Mouse (Mus musculus) central nervous system, embryonic 14 days (tissue): ENCODE data around the gene Elp5. TPM values are rescaled to one million over a fixed set of nuclear protein-coding genes. Genes with fewer than 3 reads are reported as not detected.

Source experiments
- polyA plus RNA-seq: library from polyadenylated mRNA; depleted of rRNA; stranded (reverse); fragments of >200 nt; gene quantifications from 2 replicates; pipeline ENCODE4 v1.2.3, GENCODE M21; 2012; rRNA removed

Elp5 gene
- 127 and 144 TPM in 2 replicates for polyA plus RNA-seq

GRCm38 (mm10) chr11:69982225-69982624 is at the start of gene Elp5:
Gene Elp5, minus strand, starts transcription at chr11:69982517.

GRCm38 (mm10) chr11:70016669-70017068 is 34.4 kb upstream of the Elp5 start, which contains the start of gene Dlg4:
Gene Dlg4, plus strand, starts transcription at chr11:70016942.

GRCm38 (mm10) chr11:70014880-70015558 is 32.7 kb upstream of the Elp5 start, which contains the start of gene Acadvl:
Gene Acadvl, minus strand, starts transcription at chr11:70015411.

GRCm38 (mm10) chr11:70000396-70000898 is 18.1 kb upstream of the Elp5 start, which contains the start of gene Dvl2:
Gene Dvl2, plus strand, starts transcription at chr11:70000595.

GRCm38 (mm10) chr11:69995391-69995960 is 13.2 kb upstream of the Elp5 start, which contains the start of gene Phf23:
Gene Phf23, plus strand, starts transcription at chr11:69995777.

GRCm38 (mm10) chr11:69990850-69991691 is 8.8 kb upstream of the Elp5 start, which contains the start of gene Gabarap:
Gene Gabarap, plus strand, starts transcription at chr11:69991143.

GRCm38 (mm10) chr11:69981141-69981762 is 1.1 kb downstream of the Elp5 start, which contains the start of gene Ctdnep1:
Gene Ctdnep1, plus strand, starts transcription at chr11:69981156.

GRCm38 (mm10) chr11:69964650-69965270 is 17.6 kb downstream of the Elp5 start, which contains the start of gene Cldn7:
Gene Cldn7, plus strand, starts transcription at chr11:69964779.

GRCm38 (mm10) chr11:69948066-69948762 is 34.1 kb downstream of the Elp5 start, which contains the start of gene Slc2a4:
Gene Slc2a4, minus strand, starts transcription at chr11:69948188.

GRCm38 (mm10) chr11:69935137-69935879 is 47.0 kb downstream of the Elp5 start, which contains the start of gene Ybx2:
Gene Ybx2, plus strand, starts transcription at chr11:69935796.

GRCm38 (mm10) chr11:69921114-69922011 is 61.0 kb downstream of the Elp5 start, which contains the start of gene Eif5a:
Gene Eif5a, minus strand, starts transcription at chr11:69921958.

Other genes starting within 250 kb of the Elp5 start
- gene Polr2a, start 223.9 kb downstream of the Elp5 start, polyA plus RNA-seq = 59.4 and 63.8 TPM in 2 replicates
- 0.84 and 1.1 TPM in 2 replicates for gene Slc35g3, start 220.5 kb downstream of the Elp5 start, polyA plus RNA-seq
- gene Zbtb4, start 216.6 kb downstream of the Elp5 start, polyA plus RNA-seq = 9.7 and 10.8 TPM in 2 replicates
- 2.9 and 12.3 TPM in 2 replicates for gene Chrnb1, start 186.6 kb downstream of the Elp5 start, polyA plus RNA-seq
- gene Fgf11, start 180.7 kb downstream of the Elp5 start, polyA plus RNA-seq = 20.0 and 20.9 TPM in 2 replicates
- 0.17 and 0.46 TPM in 2 replicates for gene Tmem102, start 176.9 kb downstream of the Elp5 start, polyA plus RNA-seq
- gene Gm39566, start 167.2 kb downstream of the Elp5 start, polyA plus RNA-seq = not detected in 2 replicates
- gene Spem2, start 164.1 kb downstream of the Elp5 start, polyA plus RNA-seq = not detected in 2 replicates
- gene Spem1, start 160.3 kb downstream of the Elp5 start, polyA plus RNA-seq = 1.5 and 2.1 TPM in 2 replicates
- gene Nlgn2, start 144.7 kb downstream of the Elp5 start, polyA plus RNA-seq = 125 and 136 TPM in 2 replicates
- 203 and 228 TPM in 2 replicates for gene Tmem256, start 144.0 kb downstream of the Elp5 start, polyA plus RNA-seq
- gene Plscr3, start 136.1 kb downstream of the Elp5 start, polyA plus RNA-seq = 98.8 and 111 TPM in 2 replicates
- 0.05 and 0.81 TPM in 2 replicates for gene Tnk1, start 123.8 kb downstream of the Elp5 start, polyA plus RNA-seq
- not detected in 2 replicates for gene Tmem95, start 104.5 kb downstream of the Elp5 start, polyA plus RNA-seq
- 1.7 and 2.3 TPM in 2 replicates for gene Kctd11, start 101.1 kb downstream of the Elp5 start, polyA plus RNA-seq
- 0.90 and 1.4 TPM in 2 replicates for gene Acap1, start 87.0 kb downstream of the Elp5 start, polyA plus RNA-seq
- gene 2810408A11Rik, start 81.5 kb downstream of the Elp5 start, polyA plus RNA-seq = 11.9 and 13.9 TPM in 2 replicates
- 113 and 134 TPM in 2 replicates for gene Neurl4, start 81.4 kb downstream of the Elp5 start, polyA plus RNA-seq
- 100 and 101 TPM in 2 replicates for gene Gps2, start 68.6 kb downstream of the Elp5 start, polyA plus RNA-seq
- 830 and 831 TPM in 2 replicates for gene Eif5a, start 60.6 kb downstream of the Elp5 start, polyA plus RNA-seq
- 43.9 and 49.9 TPM in 2 replicates for gene Ybx2, start 46.7 kb downstream of the Elp5 start, polyA plus RNA-seq
- gene Slc2a4, start 34.3 kb downstream of the Elp5 start, polyA plus RNA-seq = 9.7 and 10.0 TPM in 2 replicates
- gene Cldn7, start 17.7 kb downstream of the Elp5 start, polyA plus RNA-seq = 0.27 and 3.1 TPM in 2 replicates
- gene Ctdnep1, start 1.4 kb downstream of the Elp5 start, polyA plus RNA-seq = 101 and 111 TPM in 2 replicates
- 521 and 610 TPM in 2 replicates for gene Gabarap, start 8.6 kb upstream of the Elp5 start, polyA plus RNA-seq
- gene Phf23, start 13.3 kb upstream of the Elp5 start, polyA plus RNA-seq = 60.2 and 65.1 TPM in 2 replicates
- gene Dvl2, start 18.1 kb upstream of the Elp5 start, polyA plus RNA-seq = 42.8 and 47.8 TPM in 2 replicates
- 45.6 and 50.3 TPM in 2 replicates for gene Acadvl, start 32.9 kb upstream of the Elp5 start, polyA plus RNA-seq
- 202 and 211 TPM in 2 replicates for gene Dlg4, start 34.4 kb upstream of the Elp5 start, polyA plus RNA-seq
- 2.0 and 2.2 TPM in 2 replicates for gene Asgr1, start 71.6 kb upstream of the Elp5 start, polyA plus RNA-seq
- 0.05 TPM in 1 of 2 replicates, not detected in the other for gene Asgr2, start 110.1 kb upstream of the Elp5 start, polyA plus RNA-seq
- 0.61 and 0.74 TPM in 2 replicates for gene Mgl2, start 147.8 kb upstream of the Elp5 start, polyA plus RNA-seq
- 1.0 and 1.2 TPM in 2 replicates for gene Clec10a, start 173.7 kb upstream of the Elp5 start, polyA plus RNA-seq
- 2.5 and 4.8 TPM in 2 replicates for gene Slc16a11, start 230.2 kb upstream of the Elp5 start, polyA plus RNA-seq
- gene Slc16a13, start 238.5 kb upstream of the Elp5 start, polyA plus RNA-seq = 12.4 and 12.5 TPM in 2 replicates
- 5.7 and 6.6 TPM in 2 replicates for gene Bcl6b, start 247.3 kb upstream of the Elp5 start, polyA plus RNA-seq